Mouse (Mus musculus): ENCODE measurements at regions not wholly inside any gene's neighbourhood (a gene's known extent, or its start where the extent isn't known, plus 50 kb on each side); places are given as distances from the start of the nearest gene placed in this dataset.

DNA sequence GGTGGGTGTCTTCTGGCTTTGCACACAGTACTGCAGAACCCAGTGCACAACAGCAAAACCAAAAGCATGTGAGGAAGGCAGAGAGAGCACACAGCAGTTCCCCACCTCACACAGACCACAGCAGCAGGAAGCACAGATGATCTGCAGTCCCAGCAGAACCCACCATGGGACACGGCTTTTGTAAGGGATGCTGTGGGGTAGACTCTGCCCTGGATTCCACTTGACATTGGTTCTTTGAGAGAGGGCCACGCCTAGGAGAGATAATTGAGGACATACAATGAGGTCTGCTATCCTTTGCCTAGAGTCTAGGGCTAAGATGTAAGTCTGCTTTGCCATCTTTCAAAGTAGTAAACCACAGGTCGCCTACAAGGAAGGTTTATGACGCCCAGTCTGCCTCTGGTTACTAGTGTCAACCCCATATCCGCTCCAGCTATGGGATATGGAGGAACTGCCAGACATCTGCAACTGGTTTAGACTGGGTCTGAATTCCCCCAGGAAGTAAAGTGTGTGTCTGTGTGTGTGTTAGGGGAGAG, 89.3 kb upstream of the Tnfaip3 start:
- no peak for ATAC-seq (replicated peaks; ENCODE audit: insufficient number of reproducible peaks, insufficient read depth, low FRiP score, low read depth)
- no peaks in the 10 kb centered on the region for H3K9me3 ChIP-seq (replicated peaks)
- H3K9ac ChIP-seq = no peak overlapping the region
- H3K27ac ChIP-seq = no peak overlapping the region
- no peaks in the 10 kb centered on the region for H3K4me1 ChIP-seq (replicated peaks)
- WGBS = 69% methylated on average over 5 of the region's 5 CpGs
- no peaks in the 10 kb centered on the region for H3K36me3 ChIP-seq
- H3K27me3 ChIP-seq = no peaks in the 10 kb centered on the region
- no peak overlapping the region for H3K4me3 ChIP-seq
- H3K4me2 ChIP-seq = no peak overlapping the region

DNA sequence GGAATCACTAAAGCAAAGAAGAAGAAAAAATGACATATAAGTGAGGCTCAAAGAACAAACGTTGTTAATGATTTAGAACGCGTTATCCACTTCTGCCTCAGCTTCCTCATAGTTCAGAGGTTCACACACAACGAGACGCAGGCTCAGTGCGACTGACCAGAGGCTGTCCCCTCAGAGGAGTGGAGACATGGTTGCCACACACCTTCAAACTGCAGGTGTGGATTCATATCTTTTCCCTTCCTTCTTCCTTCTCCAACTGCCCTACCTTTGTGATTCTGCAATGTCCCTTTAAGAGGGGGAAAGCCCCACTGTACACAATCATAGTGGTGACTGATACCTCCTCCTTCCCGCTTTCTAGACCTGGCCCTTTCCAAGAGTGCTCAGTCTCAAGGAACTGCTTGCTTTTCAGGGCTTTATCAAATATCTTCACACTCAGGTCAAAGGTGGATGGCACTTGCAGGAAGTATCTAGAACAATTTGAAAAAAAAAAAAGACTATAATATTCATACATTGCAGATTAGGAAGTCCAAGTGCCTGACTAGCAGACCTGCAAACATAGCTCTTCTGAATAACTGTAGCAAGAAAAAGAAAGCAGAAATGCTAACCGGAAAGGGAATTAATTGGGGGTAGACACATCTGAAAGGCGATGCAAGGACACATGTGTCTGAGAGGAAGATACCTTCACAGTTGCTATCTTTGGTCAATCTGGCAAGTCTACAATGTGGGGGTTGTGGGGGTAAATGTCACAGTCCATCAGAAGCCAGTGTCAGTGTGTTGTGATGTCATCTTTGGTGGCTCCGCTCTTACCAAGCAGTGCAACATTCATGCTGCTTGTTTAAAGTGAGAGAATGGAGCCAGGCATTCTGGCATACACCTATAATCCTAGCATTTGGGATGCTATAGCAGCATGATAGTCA, 84.2 kb upstream of the Tnfaip3 start:
- Histone ChIP-seq H3K4me2 (no peak overlapping the region), H3K9ac (no peak overlapping the region), H3K9me3 (replicated peaks) (no peaks in the 10 kb centered on the region), H3K27ac (no peak overlapping the region), H3K27me3 (no peaks in the 10 kb centered on the region), H3K4me3 (no peak overlapping the region), H3K36me3 (no peaks in the 10 kb centered on the region), H3K4me1 (replicated peaks) (no peaks in the 10 kb centered on the region)
- 78% methylated on average over 10 of the region's 10 CpGs for WGBS
- no peak for ATAC-seq (replicated peaks; ENCODE audit: insufficient number of reproducible peaks, insufficient read depth, low FRiP score, low read depth)

DNA sequence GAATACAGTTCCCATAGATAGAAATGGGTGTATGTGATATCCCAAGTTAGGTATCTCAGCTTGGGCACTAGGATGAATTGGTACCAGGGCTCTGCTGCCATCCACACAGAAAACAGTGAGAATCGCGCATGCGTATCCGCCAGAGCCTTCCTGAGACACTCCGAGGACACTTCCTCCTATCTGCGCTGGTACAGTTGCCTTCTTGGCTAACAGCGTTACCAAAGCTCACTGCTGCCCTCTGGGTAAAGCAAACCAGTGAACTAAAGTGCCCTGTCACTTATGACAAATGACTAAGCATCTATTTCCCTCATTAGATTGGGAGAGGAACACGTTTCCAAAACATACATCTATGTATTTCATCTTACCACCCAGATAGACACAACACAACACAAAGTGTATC, 78.8 kb upstream of the Tnfaip3 start:
- Histone ChIP-seq H3K4me2 (peak overlapping the region; percentile 25; the same call in 1 of the 2 replicates), H3K4me3 (no peak overlapping the region), H3K9me3 (replicated peaks) (no peaks in the 10 kb centered on the region), H3K9ac (no peak overlapping the region), H3K4me1 (replicated peaks) (peaks cover 3% of the 10 kb centered on the region), H3K36me3 (no peaks in the 10 kb centered on the region), H3K27me3 (no peaks in the 10 kb centered on the region), H3K27ac (no peak overlapping the region)
- no peak for ATAC-seq (replicated peaks; ENCODE audit: insufficient number of reproducible peaks, insufficient read depth, low FRiP score, low read depth)
- WGBS = 43% methylated on average over 8 of the region's 8 CpGs

DNA sequence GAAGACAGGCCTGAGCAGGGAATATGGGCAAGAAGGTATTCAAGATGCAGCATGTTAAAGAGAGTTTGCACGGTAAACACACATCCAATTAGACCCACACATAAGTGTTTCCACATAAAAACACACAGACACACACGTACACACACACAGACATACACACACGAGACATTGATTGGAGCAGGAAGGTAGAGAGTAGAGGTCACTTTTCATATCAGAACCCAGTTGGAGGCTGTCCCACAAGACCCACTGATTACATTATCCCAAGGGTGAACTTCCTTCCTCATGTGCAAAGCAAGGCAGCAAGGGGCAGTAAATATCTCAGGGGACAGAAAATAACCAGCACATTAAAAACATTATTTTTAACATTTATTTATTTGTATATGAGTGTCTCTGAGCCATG, 78.2 kb upstream of the Tnfaip3 start:
- ATAC-seq (replicated peaks; ENCODE audit: insufficient number of reproducible peaks, insufficient read depth, low FRiP score, low read depth) = no peak
- 70% methylated on average over 3 of the region's 3 CpGs for WGBS

DNA sequence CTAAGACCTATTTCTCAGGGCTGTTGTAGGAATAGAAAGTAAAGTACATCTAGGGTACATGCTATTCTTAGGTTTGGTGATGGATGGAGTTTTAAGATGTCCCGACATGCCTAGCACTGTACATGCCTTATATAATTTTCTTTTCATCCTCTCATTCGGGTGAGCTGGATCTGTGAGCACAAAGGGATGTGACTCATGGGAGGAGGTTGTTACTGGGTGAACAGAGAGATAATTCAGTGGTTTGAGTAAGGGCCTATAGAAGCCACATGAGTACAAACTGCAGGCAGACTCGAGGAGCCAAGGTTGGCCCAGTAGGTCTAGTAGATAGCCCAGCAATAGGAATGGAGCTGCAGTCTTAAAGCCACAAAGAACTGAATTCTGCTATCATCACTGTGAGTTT, 76.5 kb upstream of the Tnfaip3 start:
- no peaks in the 10 kb centered on the region for H3K27me3 ChIP-seq
- no peak overlapping the region for H3K9ac ChIP-seq
- no peak overlapping the region for H3K4me2 ChIP-seq
- H3K4me3 ChIP-seq = no peak overlapping the region
- ATAC-seq (replicated peaks; ENCODE audit: insufficient number of reproducible peaks, insufficient read depth, low FRiP score, low read depth) = no peak
- H3K4me1 ChIP-seq (replicated peaks) = peaks cover 3% of the 10 kb centered on the region
- H3K9me3 ChIP-seq (replicated peaks) = no peaks in the 10 kb centered on the region
- no peaks in the 10 kb centered on the region for H3K36me3 ChIP-seq
- 75% methylated on average over 3 of the region's 3 CpGs for WGBS
- no peak overlapping the region for H3K27ac ChIP-seq

More for the DNA sequence above, 78.2 kb upstream of the Tnfaip3 start:
- no peak overlapping the region for H3K27ac ChIP-seq
- no peak overlapping the region for H3K4me3 ChIP-seq
- no peak overlapping the region for H3K9ac ChIP-seq
- no peaks in the 10 kb centered on the region for H3K27me3 ChIP-seq
- no peaks in the 10 kb centered on the region for H3K36me3 ChIP-seq
- no peak overlapping the region for H3K4me2 ChIP-seq
- no peaks in the 10 kb centered on the region for H3K9me3 ChIP-seq (replicated peaks)
- H3K4me1 ChIP-seq (replicated peaks) = peaks cover 3% of the 10 kb centered on the region

DNA sequence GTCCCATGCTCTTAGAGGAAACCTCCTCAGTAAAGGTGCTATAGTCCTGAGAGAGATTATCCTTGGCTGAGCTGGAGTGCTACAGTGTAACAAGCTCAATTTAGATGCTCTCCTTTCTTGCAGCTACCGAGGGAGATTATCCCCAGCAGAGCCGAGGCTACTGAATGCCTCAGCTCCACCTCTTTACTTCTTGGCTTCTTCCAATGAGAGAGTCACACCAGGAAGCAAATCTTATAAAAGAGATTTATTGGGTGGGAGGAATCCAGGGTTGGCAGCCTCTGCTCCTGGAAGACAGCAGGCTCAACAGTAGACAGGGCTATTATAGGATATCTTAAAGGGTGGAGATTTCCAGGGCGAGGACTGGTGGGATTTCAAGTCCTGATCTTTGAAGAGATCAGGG, 75.7 kb upstream of the Tnfaip3 start:
- Histone ChIP-seq H3K36me3 (no peaks in the 10 kb centered on the region), H3K9ac (no peak overlapping the region), H3K4me3 (no peak overlapping the region), H3K27me3 (no peaks in the 10 kb centered on the region), H3K9me3 (replicated peaks) (no peaks in the 10 kb centered on the region), H3K27ac (no peak overlapping the region), H3K4me2 (no peak overlapping the region), H3K4me1 (replicated peaks) (peaks cover 3% of the 10 kb centered on the region)
- ATAC-seq (replicated peaks; ENCODE audit: insufficient number of reproducible peaks, insufficient read depth, low FRiP score, low read depth) = no peak
- WGBS = 58% methylated on average over 3 of the region's 3 CpGs

DNA sequence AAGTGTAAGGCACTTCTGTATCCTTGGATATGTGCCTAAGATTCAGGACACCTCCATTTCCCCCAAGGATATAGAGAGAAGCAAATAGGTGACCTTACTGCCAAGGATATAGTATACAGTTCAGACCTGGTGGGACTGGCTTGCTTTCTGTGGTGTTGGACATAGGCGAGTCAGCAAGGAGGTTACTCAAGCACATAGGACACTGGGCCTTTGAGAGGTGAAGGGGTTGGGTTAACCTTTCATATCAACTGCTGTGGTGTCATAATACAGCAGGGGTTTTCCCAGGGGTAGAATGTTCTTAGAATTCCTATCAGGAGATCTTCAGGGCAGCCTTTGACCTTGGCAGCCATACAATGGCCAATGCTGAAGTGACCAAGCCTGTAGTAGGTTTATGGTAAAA, 71.5 kb upstream of the Tnfaip3 start:
- no peaks in the 10 kb centered on the region for H3K4me1 ChIP-seq (replicated peaks)
- no peaks in the 10 kb centered on the region for H3K27me3 ChIP-seq
- no peak overlapping the region for H3K4me2 ChIP-seq
- H3K9ac ChIP-seq = no peak overlapping the region
- H3K4me3 ChIP-seq = no peak overlapping the region
- no peaks in the 10 kb centered on the region for H3K36me3 ChIP-seq
- H3K27ac ChIP-seq = no peak overlapping the region
- H3K9me3 ChIP-seq (replicated peaks) = no peaks in the 10 kb centered on the region
- ATAC-seq (replicated peaks; ENCODE audit: insufficient number of reproducible peaks, insufficient read depth, low FRiP score, low read depth) = no peak
- 92% methylated on average over 1 of the region's 1 CpGs for WGBS

DNA sequence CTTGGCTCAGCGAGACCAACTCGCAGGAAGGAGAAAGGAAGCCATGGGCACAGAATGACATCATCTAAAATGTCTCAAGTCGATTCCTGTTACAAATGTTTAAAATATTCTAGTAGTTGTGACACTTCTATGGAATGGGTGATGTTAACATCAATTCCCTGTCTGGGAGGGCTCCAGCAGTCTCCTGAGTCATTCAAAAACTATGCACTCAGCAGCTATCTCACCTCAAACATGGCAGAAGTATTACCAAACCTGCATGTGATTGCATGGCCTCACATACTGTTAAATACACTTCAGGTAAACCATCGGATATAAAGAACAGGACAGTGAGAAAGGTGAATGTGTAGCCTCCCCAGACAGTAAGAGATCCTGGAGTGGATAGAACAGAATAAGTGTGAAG, 66.7 kb upstream of the Tnfaip3 start:
- H3K9me3 ChIP-seq (replicated peaks) = no peaks in the 10 kb centered on the region
- no peak overlapping the region for H3K27ac ChIP-seq
- no peaks in the 10 kb centered on the region for H3K4me1 ChIP-seq (replicated peaks)
- no peak overlapping the region for H3K4me3 ChIP-seq
- H3K4me2 ChIP-seq = no peak overlapping the region
- 77% methylated on average over 4 of the region's 4 CpGs for WGBS
- H3K9ac ChIP-seq = no peak overlapping the region
- no peak for ATAC-seq (replicated peaks; ENCODE audit: insufficient number of reproducible peaks, insufficient read depth, low FRiP score, low read depth)
- H3K27me3 ChIP-seq = no peaks in the 10 kb centered on the region
- H3K36me3 ChIP-seq = no peaks in the 10 kb centered on the region

DNA sequence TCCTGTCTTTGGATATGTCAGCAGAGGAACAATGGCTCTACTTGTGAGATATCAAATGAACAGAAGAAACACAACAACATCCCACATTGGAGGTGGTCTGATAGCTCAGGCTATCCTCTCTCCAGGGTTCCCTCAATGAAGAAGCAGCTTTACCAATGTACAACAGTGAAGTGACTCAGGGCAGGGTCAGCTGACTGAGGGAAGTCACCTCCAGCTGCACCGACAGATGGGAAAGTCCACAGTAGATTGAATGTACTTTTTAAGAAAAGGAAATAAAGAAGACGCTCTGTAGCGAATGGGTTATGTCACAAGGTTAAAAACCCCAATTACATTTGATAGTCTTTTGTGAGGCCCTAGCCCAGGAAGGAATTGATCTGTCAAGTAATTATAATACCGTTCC, 62.6 kb upstream of the Tnfaip3 start:
- 89% methylated on average over 4 of the region's 4 CpGs for WGBS
- ATAC-seq (replicated peaks; ENCODE audit: insufficient number of reproducible peaks, insufficient read depth, low FRiP score, low read depth) = no peak

DNA sequence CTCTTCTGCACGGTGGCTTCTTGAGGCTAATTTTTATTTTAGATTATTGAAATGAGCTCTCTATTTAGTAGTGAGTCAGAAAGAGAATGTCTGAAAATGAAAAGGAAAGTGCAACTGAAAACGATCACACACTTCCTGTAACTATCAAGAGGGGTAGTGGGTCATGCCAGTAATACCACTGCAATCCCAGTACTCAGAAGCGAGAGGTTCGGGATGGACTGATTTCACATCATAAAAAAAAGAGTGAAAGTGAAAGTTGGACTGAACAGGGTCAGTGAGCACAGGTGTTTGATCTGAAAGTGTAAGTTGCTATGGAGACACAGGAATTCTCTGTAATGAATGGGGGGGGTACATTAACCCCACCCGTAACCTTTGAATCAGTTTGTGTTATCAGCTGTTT, 52.9 kb upstream of the Tnfaip3 start:
- Histone ChIP-seq H3K27me3 (no peaks in the 10 kb centered on the region), H3K4me1 (replicated peaks) (no peaks in the 10 kb centered on the region), H3K4me2 (no peak overlapping the region), H3K36me3 (no peaks in the 10 kb centered on the region), H3K4me3 (no peak overlapping the region), H3K27ac (no peak overlapping the region), H3K9ac (no peak overlapping the region), H3K9me3 (replicated peaks) (no peaks in the 10 kb centered on the region)
- no peak for ATAC-seq (replicated peaks; ENCODE audit: insufficient number of reproducible peaks, insufficient read depth, low FRiP score, low read depth)
- WGBS = 81% methylated on average over 5 of the region's 5 CpGs

More for the DNA sequence above, 62.6 kb upstream of the Tnfaip3 start:
- Histone ChIP-seq H3K4me2 (no peak overlapping the region), H3K4me3 (no peak overlapping the region), H3K4me1 (replicated peaks) (no peaks in the 10 kb centered on the region), H3K9ac (no peak overlapping the region), H3K27ac (no peak overlapping the region), H3K9me3 (replicated peaks) (no peaks in the 10 kb centered on the region), H3K36me3 (no peaks in the 10 kb centered on the region), H3K27me3 (no peaks in the 10 kb centered on the region)

DNA sequence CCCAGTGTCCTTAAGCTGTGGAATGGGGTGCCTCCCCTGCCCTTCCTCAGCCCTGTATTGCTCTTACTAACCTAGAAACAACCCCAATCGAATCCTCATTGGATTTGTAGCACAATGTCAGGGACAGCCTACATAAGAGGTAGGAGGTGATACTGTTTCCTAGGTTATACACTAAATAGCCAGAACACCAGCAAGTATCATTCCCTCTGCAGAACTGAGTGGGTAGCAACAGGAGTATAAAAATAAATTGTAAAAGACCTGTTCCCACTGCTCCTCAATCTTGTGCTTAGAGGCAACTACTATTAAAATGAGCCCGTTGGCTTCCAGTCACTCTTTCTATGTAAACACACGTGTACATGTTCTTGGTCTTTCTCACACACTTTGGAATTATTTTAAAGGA, 52.2 kb upstream of the Tnfaip3 start:
- WGBS = 85% methylated on average over 3 of the region's 3 CpGs
- Histone ChIP-seq H3K36me3 (no peaks in the 10 kb centered on the region), H3K4me2 (no peak overlapping the region), H3K4me3 (no peak overlapping the region), H3K4me1 (replicated peaks) (peaks cover 6% of the 10 kb centered on the region), H3K27me3 (no peaks in the 10 kb centered on the region), H3K9ac (no peak overlapping the region), H3K27ac (no peak overlapping the region), H3K9me3 (replicated peaks) (no peaks in the 10 kb centered on the region)
- no peak for ATAC-seq (replicated peaks; ENCODE audit: insufficient number of reproducible peaks, insufficient read depth, low FRiP score, low read depth)

DNA sequence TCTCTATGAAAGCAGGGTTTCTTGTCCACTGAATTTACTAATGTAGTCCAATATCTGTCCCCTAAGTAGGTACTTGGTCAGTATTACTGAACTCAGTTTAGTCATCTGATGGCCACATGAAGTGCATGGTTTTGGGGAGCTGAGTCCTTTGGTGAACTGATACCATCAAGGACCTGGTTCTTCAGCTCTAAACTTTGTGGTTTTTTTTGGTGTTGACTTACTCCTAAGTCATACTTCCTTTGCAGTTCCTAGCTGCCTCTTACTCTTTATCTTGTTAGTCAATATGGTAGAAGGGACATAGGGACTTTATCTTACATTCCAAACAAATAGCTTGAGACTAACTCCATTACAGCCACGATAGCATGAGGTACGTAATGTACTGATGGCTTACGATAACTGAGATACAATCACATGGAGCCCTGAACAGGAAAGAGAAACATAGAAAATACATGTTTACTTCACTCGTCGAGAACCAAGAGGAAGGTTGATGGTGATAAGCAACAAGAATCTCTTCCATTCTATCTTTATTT, 51.4 kb upstream of the Tnfaip3 start:
- ATAC-seq (replicated peaks; ENCODE audit: insufficient number of reproducible peaks, insufficient read depth, low FRiP score, low read depth) = no peak
- WGBS = 78% methylated on average over 5 of the region's 5 CpGs
- no peak overlapping the region for H3K27ac ChIP-seq

More for the DNA sequence above, 51.4 kb upstream of the Tnfaip3 start:
- Histone ChIP-seq H3K4me1 (replicated peaks) (peaks cover 13% of the 10 kb centered on the region), H3K27me3 (no peaks in the 10 kb centered on the region), H3K9ac (no peak overlapping the region), H3K9me3 (replicated peaks) (no peaks in the 10 kb centered on the region), H3K4me3 (no peak overlapping the region), H3K36me3 (no peaks in the 10 kb centered on the region), H3K4me2 (no peak overlapping the region)

Measured in heart, embryonic 15.5 days (tissue).